Mouse (Mus musculus) liver, embryonic 14.5 days (tissue): ENCODE data around the gene Jund.

ENCODE experiments used
- CTCF ChIP-seq: IDR thresholded peaks from 2 replicates; pipeline ENCODE4 v1.5.1; 2016; ENCODE audit warnings: antibody characterized with exemption, low read depth, control low read depth
- EP300 ChIP-seq: IDR thresholded peaks from 2 replicates; pipeline ENCODE4 v1.6.1; 2016; ENCODE audit warnings: antibody characterized with exemption, low read depth

DNA sequence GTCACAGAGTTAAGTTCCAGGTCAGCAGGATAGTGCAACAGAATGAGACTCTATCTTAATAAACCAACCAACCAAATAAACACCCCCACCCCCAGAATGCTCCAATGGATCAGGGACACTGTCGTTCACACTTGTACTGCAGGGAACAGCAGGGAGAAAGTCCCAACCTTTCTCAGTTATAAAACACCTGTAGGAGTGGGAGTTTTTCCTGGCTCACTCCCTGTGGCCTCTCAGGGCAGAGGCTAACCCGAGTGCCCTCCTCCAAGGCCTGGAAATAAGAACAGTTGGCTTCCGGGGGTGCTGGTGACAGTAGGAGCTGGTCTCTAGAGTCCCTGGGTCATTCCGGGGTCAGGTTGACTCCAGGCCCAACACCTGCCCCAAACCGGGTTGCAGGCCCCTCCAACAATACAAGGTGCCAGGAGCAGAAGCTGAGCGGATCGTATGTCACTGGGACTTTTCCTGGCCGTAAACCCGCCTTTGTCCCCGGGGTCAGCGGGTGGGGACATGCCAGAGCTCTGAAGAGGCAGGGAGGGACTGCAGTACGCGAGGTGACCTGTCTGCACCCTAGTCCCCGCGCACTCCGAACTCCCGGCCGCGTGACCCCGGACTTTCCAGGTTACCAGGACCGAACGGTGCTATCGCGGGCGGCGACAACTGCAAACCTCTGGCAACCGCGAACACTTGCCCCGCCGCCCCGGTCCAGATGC lies 39.7 kb upstream of the Jund start:
- TF ChIP-seq EP300 (no peak), CTCF (no peak)
